In the genomic region with DNA sequence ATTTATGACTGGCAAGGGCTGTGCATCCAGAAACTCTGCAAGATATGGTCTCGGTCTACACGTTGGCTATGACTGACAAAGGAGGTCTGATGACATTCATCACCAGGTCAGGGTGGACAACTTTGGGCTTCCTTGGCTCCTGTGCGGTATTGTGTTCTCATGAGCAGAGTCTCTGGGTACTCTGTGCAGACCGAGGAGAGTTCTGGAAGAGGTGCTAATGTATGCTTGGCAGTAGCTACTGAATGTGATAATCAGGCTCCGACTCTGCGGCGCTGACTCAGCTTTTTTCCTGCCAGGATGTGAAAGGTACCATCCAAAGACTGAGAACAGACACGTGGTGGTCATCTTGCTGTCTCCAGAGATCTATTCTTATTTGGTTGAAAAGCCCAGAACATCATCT, we compare ENCODE assay signal across 16 mouse cellular contexts.
DNase-seq lines count a peak whose midpoint lies in the region; ATAC-seq and TF ChIP-seq lines count a peak whose summit lies in the region.
"Had no signal": no experiment of that assay in that cellular context is flagged by ENCODE, and none has a peak within 500 bp of the region (broad histone marks: within the 10 kb centered on the region; RNA-seq: fewer than 3 reads in every experiment).

No protein-coding gene starts in this region.

- TF ChIP-seq CTCF in heart, postnatal 0 days (IDR thresholded peaks at IDR 0.05; ENCODE audit: low read depth) = no peak
- no peak for TF ChIP-seq CTCF in lung, postnatal 0 days (IDR thresholded peaks at IDR 0.05)

- WGBS in heart, postnatal 0 days = 54% methylated on average over 8 of the region's 8 CpGs
- 79% methylated on average over 8 of the region's 8 CpGs for WGBS in heart, embryonic 11.5 days (ENCODE audit: insufficient replicate concordance)
- 81% methylated on average over 8 of the region's 8 CpGs for WGBS in liver, embryonic 11.5 days
- WGBS in lung, postnatal 0 days = 82% methylated on average over 8 of the region's 8 CpGs

- no peak for TF ChIP-seq EP300 in heart, postnatal 0 days (IDR thresholded peaks at IDR 0.05; ENCODE audit: low read depth)
- no peak for TF ChIP-seq EP300 in lung, postnatal 0 days (IDR thresholded peaks at IDR 0.05)

- no peaks in the 10 kb centered on the region for H3K9me3 ChIP-seq in heart, postnatal 0 days (replicated peaks; ENCODE audit: control insufficient read depth, low read length)
- H3K9me3 ChIP-seq in heart, embryonic 11.5 days (replicated peaks; ENCODE audit: control insufficient read depth, low read length) = no peaks in the 10 kb centered on the region
- H3K9me3 ChIP-seq in liver, embryonic 11.5 days (ENCODE audit: control insufficient read depth, low read length) = no peaks in the 10 kb centered on the region
- no peaks in the 10 kb centered on the region for H3K9me3 ChIP-seq in lung, postnatal 0 days (ENCODE audit: low read length)
- H3K9me3 ChIP-seq: embryonic facial prominence, embryonic 15.5 days; heart, embryonic 15.5 days; liver, embryonic 13.5 days; midbrain, embryonic 12.5 days had no signal

- DNase-seq in heart, postnatal 0 days (ENCODE audit: low spot score) = peak; percentile 46
- DNase-seq in liver, embryonic 11.5 days (ENCODE audit: low spot score) = peak; percentile 23
- DNase-seq in liver = no peak
- peak; percentile 21 to 37 for DNase-seq in frontal cortex, postnatal 10 days (ENCODE audit: low spot score in 2 of 2)
- DNase-seq in right cerebral cortex, postnatal 10 days (ENCODE audit: low spot score in 2 of 2) = peak; percentile 70 to 74
- DNase-seq in thymus, postnatal 36 days = no peak
- no peak for DNase-seq in lung, postnatal 0 days (ENCODE audit: low spot score)
- DNase-seq: gastrocnemius, adult 2 months; liver, embryonic 13.5 days; lung, postnatal 14 days; thymus, adult 18-20 months had no signal

- no peak overlapping the region for H3K4me3 ChIP-seq in heart, postnatal 0 days (ENCODE audit: low read depth, low read length)
- H3K4me3 ChIP-seq in heart, embryonic 11.5 days (ENCODE audit: low read depth, low read length) = no peak overlapping the region
- no peak overlapping the region for H3K4me3 ChIP-seq in liver, embryonic 11.5 days (ENCODE audit: low read depth, low read length)
- H3K4me3 ChIP-seq in lung, postnatal 0 days (ENCODE audit: low read depth, low read length) = no peak overlapping the region
- H3K4me3 ChIP-seq: liver, embryonic 13.5 days; midbrain, embryonic 12.5 days had no signal

- H3K27ac ChIP-seq in heart, postnatal 0 days (ENCODE audit: low read depth) = no peak overlapping the region
- no peak overlapping the region for H3K27ac ChIP-seq in heart, embryonic 11.5 days (ENCODE audit: low read depth, low read length)
- no peak overlapping the region for H3K27ac ChIP-seq in liver, embryonic 11.5 days (ENCODE audit: low read depth, low read length)
- H3K27ac ChIP-seq in lung, postnatal 0 days (ENCODE audit: low read length) = no peak overlapping the region
- H3K27ac ChIP-seq: liver, embryonic 13.5 days; midbrain, embryonic 12.5 days had no signal

- H3K9ac ChIP-seq in heart, postnatal 0 days (replicated peaks; ENCODE audit: low read depth, low read length) = no peak overlapping the region
- no peak overlapping the region for H3K9ac ChIP-seq in heart, embryonic 11.5 days (ENCODE audit: low read depth, low read length)
- H3K9ac ChIP-seq in liver, embryonic 11.5 days (ENCODE audit: low read depth, low read length) = no peak overlapping the region
- H3K9ac ChIP-seq in lung, postnatal 0 days (replicated peaks; ENCODE audit: low read depth) = no peak overlapping the region
- H3K9ac ChIP-seq: embryonic facial prominence, embryonic 15.5 days; heart, embryonic 15.5 days; liver, embryonic 13.5 days; midbrain, embryonic 12.5 days had no signal

- H3K4me1 ChIP-seq in heart, postnatal 0 days (ENCODE audit: control insufficient read depth, insufficient read depth) = peaks cover 19% of the 10 kb centered on the region
- H3K4me1 ChIP-seq in heart, embryonic 11.5 days (ENCODE audit: control insufficient read depth, insufficient read depth, low read length) = peaks cover 16% of the 10 kb centered on the region; the same call in 1 of the 2 replicates
- no peaks in the 10 kb centered on the region for H3K4me1 ChIP-seq in liver, embryonic 11.5 days (replicated peaks; ENCODE audit: control insufficient read depth, insufficient read depth, low read length)
- H3K4me1 ChIP-seq in lung, postnatal 0 days (ENCODE audit: insufficient read depth, low read depth, low read length) = no peaks in the 10 kb centered on the region

- no peak overlapping the region for H3K4me2 ChIP-seq in heart, postnatal 0 days (ENCODE audit: low read depth, low read length)
- H3K4me2 ChIP-seq in heart, embryonic 11.5 days = no peak overlapping the region
- no peak overlapping the region for H3K4me2 ChIP-seq in liver, embryonic 11.5 days
- H3K4me2 ChIP-seq in lung, postnatal 0 days (replicated peaks; ENCODE audit: low read depth, low read length) = no peak overlapping the region

- no peaks in the 10 kb centered on the region for H3K27me3 ChIP-seq in heart, postnatal 0 days (ENCODE audit: control insufficient read depth, insufficient read depth, low read length)
- H3K27me3 ChIP-seq in heart, embryonic 11.5 days (ENCODE audit: control insufficient read depth, insufficient read depth, low read length) = no peaks in the 10 kb centered on the region
- no peaks in the 10 kb centered on the region for H3K27me3 ChIP-seq in liver, embryonic 11.5 days (replicated peaks; ENCODE audit: control insufficient read depth, insufficient read depth, low read length)
- no peaks in the 10 kb centered on the region for H3K27me3 ChIP-seq in lung, postnatal 0 days (replicated peaks; ENCODE audit: insufficient read depth, low read length)
- H3K27me3 ChIP-seq: embryonic facial prominence, embryonic 15.5 days; heart, embryonic 15.5 days; liver, embryonic 13.5 days; Patski had no signal

- no peaks in the 10 kb centered on the region for H3K36me3 ChIP-seq in heart, postnatal 0 days (replicated peaks; ENCODE audit: control insufficient read depth, insufficient read depth, low read length)
- no peaks in the 10 kb centered on the region for H3K36me3 ChIP-seq in heart, embryonic 11.5 days (ENCODE audit: control insufficient read depth, insufficient read depth, low read length)
- no peaks in the 10 kb centered on the region for H3K36me3 ChIP-seq in liver, embryonic 11.5 days (ENCODE audit: control insufficient read depth, insufficient read depth, low read length)
- H3K36me3 ChIP-seq in lung, postnatal 0 days (ENCODE audit: insufficient read depth, low read length) = no peaks in the 10 kb centered on the region
- H3K36me3 ChIP-seq: embryonic facial prominence, embryonic 15.5 days; heart, embryonic 15.5 days; liver, embryonic 13.5 days; midbrain, embryonic 12.5 days had no signal

- ATAC-seq in heart, postnatal 0 days (ENCODE audit: insufficient read depth, low read depth) = no peak
- no peak for ATAC-seq in heart, embryonic 11.5 days (replicated peaks; ENCODE audit: insufficient number of reproducible peaks, low FRiP score, low TSS enrichment)
- ATAC-seq in liver, embryonic 11.5 days (replicated peaks; ENCODE audit: low FRiP score) = no peak
- ATAC-seq in lung, postnatal 0 days = no peak

Comparison
In these comparisons a context has a peak if more than half of its experiments do, and no peak if none do; other contexts are left out.
1. DNase-seq: peak in heart, postnatal 0 days (single experiment), liver, embryonic 11.5 days (single experiment), frontal cortex, postnatal 10 days (2 of 2) and right cerebral cortex, postnatal 10 days (2 of 2); none in liver (single experiment), thymus, postnatal 36 days (0 of 2) and lung, postnatal 0 days (single experiment).